Mouse (Mus musculus): ENCODE results near the gene Zan. TPM values are rescaled to one million over a fixed set of nuclear protein-coding genes. Genes with fewer than 3 reads are reported as not detected.

Gene Zan
- polyA plus RNA-seq, 1 experiment from 2014 or later = 0.25 TPM

- peak; percentile 80 for ATAC-seq (ENCODE audit: insufficient read depth)
- Histone ChIP-seq H3K9ac (peak within 1 kb of the TSS; percentile 42), H3K9me3 (replicated peaks) (no peaks in the 10 kb centered on the region)
Measured at GRCm38 (mm10) chr5:137349384-137350204, 127.3 kb downstream of the Zan start, which contains the start of gene Ephb4. Ephb4 (plus strand) TSS chr5:137350109.

GRCm38 (mm10) chr5:137348482-137349383 is 128.1 kb downstream of the Zan start:
- H3K4me2 ChIP-seq = peak overlapping the region; percentile 53
- H3K27me3 ChIP-seq = peaks cover 63% of the 10 kb centered on the region
- H3K4me1 ChIP-seq (replicated peaks) = peaks cover 10% of the 10 kb centered on the region; the same call in 1 of the 2 replicates
- no peak overlapping the region for H3K9ac ChIP-seq
- peak overlapping the region; percentile 70 for H3K27ac ChIP-seq (replicated peaks)
- peak; percentile 29 for ATAC-seq (ENCODE audit: insufficient read depth)
- H3K36me3 ChIP-seq (replicated peaks) = no peaks in the 10 kb centered on the region
- H3K4me3 ChIP-seq (replicated peaks) = peak overlapping the region; percentile 58
- no peaks in the 10 kb centered on the region for H3K9me3 ChIP-seq (replicated peaks)
- 2% methylated on average over 33 of the region's 33 CpGs for WGBS (ENCODE audit: insufficient replicate concordance)

More at GRCm38 (mm10) chr5:137349384-137350204, 127.3 kb downstream of the Zan start, which contains the start of gene Ephb4:
- peak within 1 kb of the TSS; percentile 53 for H3K4me2 ChIP-seq
- H3K4me1 ChIP-seq (replicated peaks) = peaks cover 10% of the 10 kb centered on the region; the same call in 1 of the 2 replicates
- H3K4me3 ChIP-seq (replicated peaks) = peak within 1 kb of the TSS; percentile 58
- peak within 1 kb of the TSS; percentile 76 for H3K27ac ChIP-seq (replicated peaks)
- whole genome bisulfite sequencing (ENCODE audit: insufficient replicate concordance) = 2% methylated on average over 32 of the region's 32 CpGs
- peaks cover 5% of the 10 kb centered on the region; the same call in 1 of the 2 replicates for H3K36me3 ChIP-seq (replicated peaks)
- H3K27me3 ChIP-seq = peaks cover 63% of the 10 kb centered on the region

GRCm38 (mm10) chr5:137347856-137348255 is 129.0 kb downstream of the Zan start:
- ATAC-seq (ENCODE audit: insufficient read depth) = no peak
- no peaks in the 10 kb centered on the region for H3K9me3 ChIP-seq (replicated peaks)
- no peak overlapping the region for H3K4me3 ChIP-seq (replicated peaks)
- H3K4me2 ChIP-seq = peak overlapping the region; percentile 53
- no peak overlapping the region for H3K9ac ChIP-seq
- peaks cover 63% of the 10 kb centered on the region for H3K27me3 ChIP-seq
- 24% methylated on average over 7 of the region's 7 CpGs for WGBS (ENCODE audit: insufficient replicate concordance)
- H3K36me3 ChIP-seq (replicated peaks) = no peaks in the 10 kb centered on the region
- peaks cover 10% of the 10 kb centered on the region; the same call in 1 of the 2 replicates for H3K4me1 ChIP-seq (replicated peaks)
- peak overlapping the region; percentile 70 for H3K27ac ChIP-seq (replicated peaks)

- no peak for ATAC-seq (ENCODE audit: insufficient read depth)
- WGBS (ENCODE audit: insufficient replicate concordance) = 63% methylated on average over 4 of the region's 4 CpGs
- Histone ChIP-seq H3K4me2 (no peak overlapping the region), H3K9me3 (replicated peaks) (no peaks in the 10 kb centered on the region), H3K36me3 (replicated peaks) (no peaks in the 10 kb centered on the region), H3K27me3 (peaks cover 55% of the 10 kb centered on the region), H3K27ac (replicated peaks) (peak overlapping the region; percentile 75), H3K4me3 (replicated peaks) (no peak overlapping the region), H3K9ac (no peak overlapping the region), H3K4me1 (replicated peaks) (peaks cover 14% of the 10 kb centered on the region; the same call in 1 of the 2 replicates)
Measured at GRCm38 (mm10) chr5:137346983-137347382, 129.9 kb downstream of the Zan start.

GRCm38 (mm10) chr5:137346388-137346787 is 130.5 kb downstream of the Zan start:
- peak overlapping the region; percentile 75 for H3K27ac ChIP-seq (replicated peaks)
- no peak overlapping the region for H3K4me3 ChIP-seq (replicated peaks)
- no peaks in the 10 kb centered on the region for H3K9me3 ChIP-seq (replicated peaks)

GRCm38 (mm10) chr5:137345821-137346220 is 131.0 kb downstream of the Zan start:
- Histone ChIP-seq H3K4me3 (replicated peaks) (no peak overlapping the region), H3K36me3 (replicated peaks) (no peaks in the 10 kb centered on the region), H3K4me2 (no peak overlapping the region; the same call in 1 of the 2 replicates), H3K27me3 (peaks cover 43% of the 10 kb centered on the region), H3K9me3 (replicated peaks) (no peaks in the 10 kb centered on the region), H3K4me1 (replicated peaks) (peaks cover 14% of the 10 kb centered on the region; the same call in 1 of the 2 replicates), H3K9ac (no peak overlapping the region), H3K27ac (replicated peaks) (peak overlapping the region; percentile 75)
- ATAC-seq (ENCODE audit: insufficient read depth) = peak; percentile 51
- 22% methylated on average over 9 of the region's 9 CpGs for WGBS (ENCODE audit: insufficient replicate concordance)

More at GRCm38 (mm10) chr5:137346388-137346787, 130.5 kb downstream of the Zan start:
- Histone ChIP-seq H3K4me2 (no peak overlapping the region; the same call in 1 of the 2 replicates), H3K9ac (no peak overlapping the region), H3K4me1 (replicated peaks) (peaks cover 14% of the 10 kb centered on the region; the same call in 1 of the 2 replicates), H3K36me3 (replicated peaks) (no peaks in the 10 kb centered on the region), H3K27me3 (peaks cover 49% of the 10 kb centered on the region)
- ATAC-seq (ENCODE audit: insufficient read depth) = no peak
- 48% methylated on average over 1 of the region's 1 CpGs for WGBS (ENCODE audit: insufficient replicate concordance)

GRCm38 (mm10) chr5:137343869-137344268 is 133.0 kb downstream of the Zan start:
- Histone ChIP-seq H3K4me2 (no peak overlapping the region), H3K9ac (no peak overlapping the region), H3K4me1 (replicated peaks) (peaks cover 21% of the 10 kb centered on the region), H3K27ac (replicated peaks) (no peak overlapping the region), H3K4me3 (replicated peaks) (no peak overlapping the region), H3K27me3 (peaks cover 26% of the 10 kb centered on the region), H3K9me3 (replicated peaks) (no peaks in the 10 kb centered on the region), H3K36me3 (replicated peaks) (no peaks in the 10 kb centered on the region)
- ATAC-seq (ENCODE audit: insufficient read depth) = no peak

- Histone ChIP-seq H3K4me1 (replicated peaks) (peaks cover 25% of the 10 kb centered on the region), H3K27me3 (peaks cover 23% of the 10 kb centered on the region), H3K27ac (replicated peaks) (no peak overlapping the region), H3K4me3 (replicated peaks) (no peak overlapping the region), H3K9me3 (replicated peaks) (no peaks in the 10 kb centered on the region), H3K4me2 (no peak overlapping the region), H3K36me3 (replicated peaks) (no peaks in the 10 kb centered on the region), H3K9ac (no peak overlapping the region)
- no peak for ATAC-seq (ENCODE audit: insufficient read depth)
- 75% methylated on average over 5 of the region's 5 CpGs for WGBS (ENCODE audit: insufficient replicate concordance)
Measured at GRCm38 (mm10) chr5:137343412-137343811, 133.5 kb downstream of the Zan start.

GRCm38 (mm10) chr5:137342407-137343012 is 134.4 kb downstream of the Zan start:
- H3K9ac ChIP-seq = no peak overlapping the region
- H3K9me3 ChIP-seq (replicated peaks) = no peaks in the 10 kb centered on the region
- no peak overlapping the region for H3K4me2 ChIP-seq
- 53% methylated on average over 7 of the region's 7 CpGs for WGBS (ENCODE audit: insufficient replicate concordance)
- peaks cover 14% of the 10 kb centered on the region for H3K27me3 ChIP-seq
- peaks cover 32% of the 10 kb centered on the region for H3K4me1 ChIP-seq (replicated peaks)
- ATAC-seq (ENCODE audit: insufficient read depth) = no peak
- H3K27ac ChIP-seq (replicated peaks) = no peak overlapping the region
- H3K36me3 ChIP-seq (replicated peaks) = no peaks in the 10 kb centered on the region
- no peak overlapping the region for H3K4me3 ChIP-seq (replicated peaks)

- ATAC-seq (ENCODE audit: insufficient read depth) = no peak
- 47% methylated on average over 6 of the region's 6 CpGs for WGBS (ENCODE audit: insufficient replicate concordance)
Measured at GRCm38 (mm10) chr5:137340222-137340621, 136.6 kb downstream of the Zan start.

More at GRCm38 (mm10) chr5:137340222-137340621, 136.6 kb downstream of the Zan start:
- H3K9me3 ChIP-seq (replicated peaks) = no peaks in the 10 kb centered on the region
- peaks cover 4% of the 10 kb centered on the region for H3K27me3 ChIP-seq
- H3K27ac ChIP-seq (replicated peaks) = no peak overlapping the region
- no peak overlapping the region for H3K4me3 ChIP-seq (replicated peaks)
- no peaks in the 10 kb centered on the region for H3K36me3 ChIP-seq (replicated peaks)
- H3K4me1 ChIP-seq (replicated peaks) = peaks cover 37% of the 10 kb centered on the region
- no peak overlapping the region for H3K9ac ChIP-seq
- no peak overlapping the region for H3K4me2 ChIP-seq

All from liver, embryonic 15.5 days (tissue).